Mouse (Mus musculus) ES-E14 (cell line): ENCODE results near the gene Lmntd1. TPM values are rescaled to one million over a fixed set of nuclear protein-coding genes. Genes with fewer than 3 reads are reported as not detected.

ENCODE experiments used
- DNase-seq: peaks from one replicate; pipeline ENCODE4 v3.0.0-alpha.2; 2013; ENCODE audit warnings: low read depth, low spot score
- H3K27ac ChIP-seq: 2 replicates; pipeline ENCODE4 v1.5.1; 2012; ENCODE audit warnings: low read depth, mild to moderate bottlenecking, low read length, moderate library complexity, mixed read lengths; ENCODE audit not compliant: poor library complexity, insufficient read depth, severe bottlenecking
- H3K36me3 ChIP-seq: 2 replicates; pipeline ENCODE4 v1.6.1; 2012; ENCODE audit warnings: mild to moderate bottlenecking, low read length, moderate library complexity, mixed read lengths; ENCODE audit not compliant: control insufficient read depth, poor library complexity, insufficient read depth, severe bottlenecking
- H3K4me1 ChIP-seq, 2 experiments: fragments of 150-350 bp in 1 of 2; sonication (generic) in 1 of 2; 2 replicates each; pipeline ENCODE4 v1.6.1; 2012; ENCODE audit warnings: low read length in 2 of 2, mild to moderate bottlenecking in 1 of 2, mixed read lengths in 1 of 2; ENCODE audit not compliant: control insufficient read depth in 2 of 2, insufficient read depth in 2 of 2, poor library complexity in 1 of 2
- H3K4me3 ChIP-seq, 2 experiments: fragments of 150-350 bp in 1 of 2; sonication (generic) in 1 of 2; 2 replicates each; pipeline ENCODE4 v1.5.1; 2012; ENCODE audit warnings: low read length in 2 of 2, low read depth in 1 of 2, mild to moderate bottlenecking in 1 of 2, mixed read lengths in 1 of 2; ENCODE audit not compliant: insufficient read depth in 1 of 2, poor library complexity in 1 of 2, severe bottlenecking in 1 of 2
- H3K9ac ChIP-seq: 2 replicates; pipeline ENCODE4 v1.6.1; 2012; ENCODE audit warnings: low read depth, mild to moderate bottlenecking, low read length, mixed read lengths; ENCODE audit not compliant: poor library complexity, insufficient read depth, severe bottlenecking
- H3K9me3 ChIP-seq: fragments of 150-350 bp; sonication (generic); 2 replicates; pipeline ENCODE4 v1.6.1; 2012; ENCODE audit warnings: low read depth, mild to moderate bottlenecking, low read length; ENCODE audit not compliant: control insufficient read depth, insufficient read depth
- CHD2 ChIP-seq: IDR thresholded peaks from 2 replicates; pipeline ENCODE4 v1.6.1; 2014; ENCODE audit warnings: mild to moderate bottlenecking, low read depth, low read length, inconsistent platforms
- HCFC1 ChIP-seq: IDR thresholded peaks from 2 replicates; pipeline ENCODE4 v1.6.1; 2012; ENCODE audit warnings: low read length, inconsistent platforms, borderline replicate concordance; ENCODE audit not compliant: insufficient read depth
- MAFK ChIP-seq: IDR thresholded peaks from 2 replicates; pipeline ENCODE4 v1.6.1; 2014; ENCODE audit warnings: mild to moderate bottlenecking, low read depth, low read length, inconsistent platforms; ENCODE audit not compliant: insufficient read depth
- ZC3H11A ChIP-seq: IDR thresholded peaks from 2 replicates; pipeline ENCODE4 v1.6.1; 2012; ENCODE audit warnings: low read depth, mild to moderate bottlenecking, inconsistent platforms, low read length, borderline replicate concordance
- ZNF384 ChIP-seq: IDR thresholded peaks from 2 replicates; pipeline ENCODE4 v1.6.1; 2012; ENCODE audit warnings: low read depth, low read length, inconsistent platforms
- in situ Hi-C, 2 experiments: fragments of 600-800 bp; cut with MboI; formaldehyde crosslinking; loops; one replicate each; pipeline ENCODE4 v1.15.1; 2025; ENCODE audit warnings: low sequenced_read_pairs in 2 of 2, inconsistent platforms in 1 of 2; ENCODE audit not compliant: unreplicated experiment in 2 of 2
- total RNA-seq: library from RNA; depleted of rRNA; stranded (reverse); fragments of 300-350 nt; gene quantifications from 2 replicates; pipeline ENCODE4 v1.2.3, GENCODE M21; 2012

Lmntd1 gene
- total RNA-seq, 1 experiment: not detected

GRCm38 (mm10) chr6:145417720-145418440 is 196.2 kb downstream of the Lmntd1 start:
- H3K4me3 ChIP-seq: no peak overlapping the region
- peaks cover 2 to 3% of the 10 kb centered on the region in 2 experiments; a peak in 2 of 4 replicates for H3K4me1 ChIP-seq
- no peaks in the 10 kb centered on the region for H3K9me3 ChIP-seq
- no peaks in the 10 kb centered on the region for H3K36me3 ChIP-seq
- H3K9ac ChIP-seq: no peak overlapping the region
- in situ Hi-C loops: no loop called here
- DNase-seq: no peak
- no peak for TF ChIP-seq ZC3H11A
- no peak for TF ChIP-seq ZNF384
- no peak for TF ChIP-seq MAFK
- no peak for TF ChIP-seq CHD2
- TF ChIP-seq HCFC1: no peak
- no peak overlapping the region for H3K27ac ChIP-seq

- in situ Hi-C loops: no loop called here
- Histone ChIP-seq H3K4me1 (peaks cover 2 to 3% of the 10 kb centered on the region in 2 experiments; a peak in 2 of 4 replicates), H3K36me3 (no peaks in the 10 kb centered on the region), H3K9me3 (no peaks in the 10 kb centered on the region), H3K27ac (no peak overlapping the region), H3K4me3 (peak overlapping the region; percentile 29; a peak in 2 of 4 replicates), H3K9ac (peak overlapping the region; percentile 50; the same call in 1 of the 2 replicates)
- DNase-seq: peak; percentile 75
- TF ChIP-seq ZNF384 (no peak), ZC3H11A (peak; percentile 50; the same call in 1 of the 2 replicates), MAFK (no peak)
These were observed 197.0 kb downstream of the Lmntd1 start for GRCm38 (mm10) chr6:145417014-145417719.

- no peaks in the 10 kb centered on the region for H3K36me3 ChIP-seq
- H3K4me3 ChIP-seq: no peak overlapping the region
- no peak overlapping the region for H3K9ac ChIP-seq
- no peaks in the 10 kb centered on the region for H3K4me1 ChIP-seq
- H3K9me3 ChIP-seq: no peaks in the 10 kb centered on the region
- peak; percentile 29 for DNase-seq
- in situ Hi-C loops: no loop called here
- no peak for TF ChIP-seq ZNF384
- no peak overlapping the region for H3K27ac ChIP-seq
These were observed 209.6 kb downstream of the Lmntd1 start for GRCm38 (mm10) chr6:145404369-145405051.

GRCm38 (mm10) chr6:145401140-145401539 is 213.0 kb downstream of the Lmntd1 start:
- DNase-seq: no peak
- no peak overlapping the region for H3K4me3 ChIP-seq

DNA sequence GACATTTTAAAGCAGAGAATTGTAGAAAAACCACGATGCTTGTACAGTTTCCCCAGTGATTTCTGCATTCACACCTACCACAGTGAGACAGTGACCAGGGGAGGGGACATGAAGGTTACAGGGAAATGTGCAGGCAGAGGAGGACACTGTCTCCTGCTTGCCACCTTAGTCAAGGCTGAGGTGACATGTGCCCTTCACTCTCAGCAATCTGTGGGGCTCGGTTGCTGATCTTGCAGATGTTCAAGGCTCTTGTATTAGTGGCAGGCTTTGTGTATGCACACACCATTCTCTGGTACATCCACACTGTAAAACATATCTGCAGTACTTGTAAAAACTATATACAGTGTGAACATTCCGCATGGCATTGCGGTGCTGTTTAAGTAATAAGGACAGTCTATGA is 216.2 kb downstream of the Lmntd1 start:
- no peak overlapping the region for H3K9ac ChIP-seq
- no peaks in the 10 kb centered on the region for H3K36me3 ChIP-seq
- DNase-seq: no peak
- no peak overlapping the region for H3K27ac ChIP-seq
- no peaks in the 10 kb centered on the region for H3K4me1 ChIP-seq
- TF ChIP-seq ZC3H11A: no peak
- TF ChIP-seq CHD2: no peak
- no peak for TF ChIP-seq MAFK
- no peak for TF ChIP-seq ZNF384
- TF ChIP-seq HCFC1: no peak
- H3K4me3 ChIP-seq: no peak overlapping the region
- in situ Hi-C loops: no loop called here
- H3K9me3 ChIP-seq: no peaks in the 10 kb centered on the region

More at GRCm38 (mm10) chr6:145401140-145401539, 213.0 kb downstream of the Lmntd1 start:
- H3K36me3 ChIP-seq: no peaks in the 10 kb centered on the region
- H3K9ac ChIP-seq: no peak overlapping the region
- H3K4me1 ChIP-seq: no peaks in the 10 kb centered on the region
- TF ChIP-seq MAFK (no peak), CHD2 (no peak)
- in situ Hi-C loops: no loop called here
- H3K27ac ChIP-seq: no peak overlapping the region
- no peaks in the 10 kb centered on the region for H3K9me3 ChIP-seq
